In genomic region chr4:116719396-116719795, GRCm38 (mm10) we compare ENCODE assay signal across 8 mouse cellular contexts. TPM values are rescaled to one million over a fixed set of nuclear protein-coding genes. Genes with fewer than 3 reads are reported as not detected.
A peak's percentile ranks its signal among the peaks of the same experiment; 100 is the strongest.
DNase-seq lines count a peak whose midpoint lies in the region; TF ChIP-seq lines count a peak whose summit lies in the region.
"Had no signal": no experiment of that assay in that cellular context is flagged by ENCODE, and none has a peak within 500 bp of the region (broad histone marks: within the 10 kb centered on the region; RNA-seq: fewer than 3 reads in every experiment).

No protein-coding gene starts in this region.

- no peaks in the 10 kb centered on the region for H3K4me1 ChIP-seq in ES-Bruce4 (ENCODE audit: control insufficient read depth, insufficient read depth, low read length)
- H3K4me1 ChIP-seq in cortical plate, adult 2 months (ENCODE audit: control insufficient read depth, insufficient read depth, low read length): peaks cover 2% of the 10 kb centered on the region; the same call in 1 of the 2 replicates

- H3K4me3 ChIP-seq in ES-Bruce4 (ENCODE audit: low read depth, low read length): no peak overlapping the region
- H3K4me3 ChIP-seq in cortical plate, adult 2 months (ENCODE audit: insufficient read depth, low read length): no peak overlapping the region
- H3K4me3 ChIP-seq in gastrocnemius, adult 2 months: no peak overlapping the region

- no peaks in the 10 kb centered on the region for H3K27me3 ChIP-seq in ES-Bruce4 (ENCODE audit: control insufficient read depth, insufficient read depth, low read length, poor library complexity, severe bottlenecking)
- H3K27me3 ChIP-seq: limb, embryonic 15.5 days had no signal

- TF ChIP-seq CTCF in ES-Bruce4 (IDR thresholded peaks at IDR 0.05; ENCODE audit: low read depth, low read length): peak; percentile 13
- TF ChIP-seq CTCF in cortical plate, adult 2 months (IDR thresholded peaks at IDR 0.05; ENCODE audit: extremely low read depth, insufficient read depth, low read length): peak; percentile 82
- peak; percentile 90 for TF ChIP-seq CTCF in gastrocnemius, adult 2 months (IDR thresholded peaks at IDR 0.05)

- H3K9me3 ChIP-seq in ES-Bruce4 (replicated peaks; ENCODE audit: control insufficient read depth, insufficient read depth, low read length, poor library complexity, severe bottlenecking): no peaks in the 10 kb centered on the region
- H3K9me3 ChIP-seq: limb, embryonic 15.5 days had no signal

- no peak overlapping the region for H3K9ac ChIP-seq in ES-Bruce4 (ENCODE audit: low read depth, poor library complexity, severe bottlenecking)
- H3K9ac ChIP-seq: limb, embryonic 15.5 days had no signal

- no peaks in the 10 kb centered on the region for H3K36me3 ChIP-seq in ES-Bruce4 (ENCODE audit: control insufficient read depth, insufficient read depth, low read length, poor library complexity, severe bottlenecking)
- H3K36me3 ChIP-seq: limb, embryonic 15.5 days had no signal

- TF ChIP-seq EP300 in ES-Bruce4 (IDR thresholded peaks at IDR 0.05; ENCODE audit: insufficient read depth, low read depth, low read length): no peak

- no peak overlapping the region for H3K27ac ChIP-seq in ES-Bruce4 (ENCODE audit: insufficient read depth, low read length)
- H3K27ac ChIP-seq in cortical plate, adult 2 months (ENCODE audit: insufficient read depth, low read length): no peak overlapping the region
- peak overlapping the region; percentile 94; the same call in 1 of the 2 replicates for H3K27ac ChIP-seq in gastrocnemius, adult 2 months
- H3K27ac ChIP-seq: limb, embryonic 15.5 days had no signal

- intact Hi-C loops in gastrocnemius, adult 2 months (cut with DNase I): loop anchor here (1.0 to 10.0 kb wide), 3 partner anchors 70 to 425 kb away; partner anchors contain the start of gene Urod

- no peak for TF ChIP-seq POLR2A in ES-Bruce4 (IDR thresholded peaks at IDR 0.05; ENCODE audit: insufficient read depth, low read length)
- no peak for TF ChIP-seq POLR2A in cortical plate, adult 2 months (IDR thresholded peaks at IDR 0.05; ENCODE audit: extremely low read depth, insufficient read depth, low read length)

- DNase-seq in adrenal gland, adult (ENCODE audit: inconsistent age in 2 of 2, low spot score in 1 of 2): peak; percentile 69 to 87
- peak; percentile 70 for DNase-seq in gastrocnemius, adult 2 months
- DNase-seq in layer of hippocampus, adult 18-20 months (ENCODE audit: low spot score in 2 of 2): peak; percentile 55 to 86
- DNase-seq in lung, postnatal 25 days (ENCODE audit: low spot score): peak; percentile 81
- peak; percentile 46 for DNase-seq in right cerebral cortex, postnatal 25 days

RNA-seq across cellular contexts. Expression of gene Tesk2, which starts 1.4 kb away (rescaled TPM):
- 20.6 and 21.9 TPM in 2 replicates for polyA plus RNA-seq in ES-Bruce4 (2011; ENCODE audit: insufficient read depth, insufficient read length, low read depth, missing spikeins)
- 6.8 and 7.5 TPM in 2 replicates for polyA plus RNA-seq in cortical plate, adult 2 months (2012; rRNA removed)
- total RNA-seq in gastrocnemius, adult 2 months (2021): 1 to 10 TPM; 1.5 TPM
- total RNA-seq in layer of hippocampus, adult 18-20 months (2021): 1 to 10 TPM; 3.7 TPM

RNA-seq across cellular contexts. Expression of gene Ccdc163, which starts 11.1 kb away (rescaled TPM):
- 45.2 and 49.0 TPM in 2 replicates for polyA plus RNA-seq in ES-Bruce4 (2011; ENCODE audit: insufficient read depth, insufficient read length, low read depth, missing spikeins)
- 19.3 and 19.8 TPM in 2 replicates for polyA plus RNA-seq in cortical plate, adult 2 months (2012; rRNA removed)
- 1 to 10 TPM; 1.9 to 3.8 TPM for total RNA-seq in gastrocnemius, adult 2 months (2021)
- 1 to 10 TPM; 4.6 to 7.8 TPM for total RNA-seq in layer of hippocampus, adult 18-20 months (2021)

RNA-seq across cellular contexts. Expression of gene Mmachc, which starts 11.2 kb away (rescaled TPM):
- polyA plus RNA-seq in ES-Bruce4 (2011; ENCODE audit: insufficient read depth, insufficient read length, low read depth, missing spikeins): 35.9 and 36.1 TPM in 2 replicates
- polyA plus RNA-seq in cortical plate, adult 2 months (2012; rRNA removed): 15.6 and 18.7 TPM in 2 replicates
- total RNA-seq in gastrocnemius, adult 2 months (2021): 10 to 100 TPM; 25.5 to 46.4 TPM
- 10 to 100 TPM; 17.0 TPM for total RNA-seq in layer of hippocampus, adult 18-20 months (2021)

RNA-seq across cellular contexts. Expression of gene Prdx1, which starts 34.1 kb away (rescaled TPM):
- 1,922 and 2,187 TPM in 2 replicates for polyA plus RNA-seq in ES-Bruce4 (2011; ENCODE audit: insufficient read depth, insufficient read length, low read depth, missing spikeins)
- 222 and 249 TPM in 2 replicates for polyA plus RNA-seq in cortical plate, adult 2 months (2012; rRNA removed)
- 100 to 1,000 TPM; 260 to 273 TPM for total RNA-seq in gastrocnemius, adult 2 months (2021)
- 100 to 1,000 TPM; 153 to 155 TPM for total RNA-seq in layer of hippocampus, adult 18-20 months (2021)

Comparison
In these comparisons a context has a peak if more than half of its experiments do, and no peak if none do; other contexts are left out.
1. CTCF ChIP-seq: peak in every context shown above with its lines; median percentile 90 in gastrocnemius, adult 2 months; 82 in cortical plate, adult 2 months; 13 in ES-Bruce4.